Comparison of ENCODE assay signal across 8 mouse cellular contexts in the genomic region with DNA sequence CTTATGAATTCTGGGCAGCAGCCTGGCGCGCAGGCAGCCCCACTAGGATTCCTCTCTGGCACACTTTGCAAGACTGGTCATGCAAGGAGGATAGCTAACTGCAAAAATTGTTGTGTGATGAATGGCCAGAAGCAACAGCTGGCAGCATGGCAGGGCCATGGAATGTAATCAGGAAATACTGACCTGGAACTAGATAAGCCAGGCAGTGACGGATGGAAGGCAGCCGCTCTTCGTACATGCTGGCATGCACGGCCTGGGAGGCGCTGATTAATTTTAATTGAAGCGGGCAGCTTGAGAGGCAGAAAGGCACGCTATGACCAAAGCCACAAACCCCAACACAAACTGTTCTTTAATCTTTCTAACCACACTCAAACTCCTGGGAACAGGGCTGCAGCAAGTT. TPM values are rescaled to one million over a fixed set of nuclear protein-coding genes. Genes with fewer than 3 reads are reported as not detected.
A peak's percentile ranks its signal among the peaks of the same experiment; 100 is the strongest.
DNase-seq lines count a peak whose midpoint lies in the region; ATAC-seq and TF ChIP-seq lines count a peak whose summit lies in the region.

No protein-coding gene starts in this region.

- peak overlapping the region; percentile 28; the same call in 1 of the 2 replicates for H3K27ac ChIP-seq in neural tube, embryonic 13.5 days (replicated peaks)
- no peak overlapping the region for H3K27ac ChIP-seq in kidney, adult 2 months (ENCODE audit: insufficient read depth, low read depth, low read length)
- H3K27ac ChIP-seq in lung, embryonic 15.5 days, result no peak overlapping the region

- no peaks in the 10 kb centered on the region for H3K9me3 ChIP-seq in neural tube, embryonic 13.5 days
- H3K9me3 ChIP-seq in lung, embryonic 15.5 days, result no peaks in the 10 kb centered on the region

- WGBS in neural tube, embryonic 13.5 days, result 70% methylated on average over 9 of the region's 9 CpGs
- WGBS in kidney, adult 2 months, result 19% methylated on average over 9 of the region's 9 CpGs
- 8% methylated on average over 9 of the region's 9 CpGs for WGBS in lung, embryonic 15.5 days

- no peaks in the 10 kb centered on the region for H3K36me3 ChIP-seq in neural tube, embryonic 13.5 days
- H3K36me3 ChIP-seq in kidney, adult 2 months (ENCODE audit: control insufficient read depth, insufficient read depth, low read length), result no peaks in the 10 kb centered on the region
- no peaks in the 10 kb centered on the region for H3K36me3 ChIP-seq in lung, embryonic 15.5 days

- H3K4me1 ChIP-seq in neural tube, embryonic 13.5 days (replicated peaks), result peaks cover 16% of the 10 kb centered on the region
- H3K4me1 ChIP-seq in kidney, adult 2 months (ENCODE audit: control insufficient read depth, insufficient read depth, low read length), result no peaks in the 10 kb centered on the region; the same call in 1 of the 2 replicates
- peaks cover 18% of the 10 kb centered on the region for H3K4me1 ChIP-seq in lung, embryonic 15.5 days

- ATAC-seq in neural tube, embryonic 13.5 days (ENCODE audit: low read depth), result no peak
- peak; percentile 83 for ATAC-seq in lung, embryonic 15.5 days (ENCODE audit: borderline replicate concordance, extremely low read depth, low FRiP score, low TSS enrichment)
- ATAC-seq in erythroid progenitor cell, adult 5-6 weeks (replicated peaks; ENCODE audit: low FRiP score, poor library complexity, severe bottlenecking), result no peak
- ATAC-seq in monocyte, adult 5-6 weeks (replicated peaks; ENCODE audit: insufficient number of reproducible peaks, low FRiP score, low TSS enrichment, poor library complexity, severe bottlenecking), result no peak

- H3K4me2 ChIP-seq in neural tube, embryonic 13.5 days, result no peak overlapping the region
- H3K4me2 ChIP-seq in lung, embryonic 15.5 days, result peak overlapping the region; percentile 28

- no peak for DNase-seq in neural tube, embryonic 10.5 days (ENCODE audit: extremely low spot score, low spot score)
- DNase-seq in heart, adult 11 months, result peak; percentile 95
- peak; percentile 17 for DNase-seq in kidney, adult 2 months
- DNase-seq in layer of hippocampus, postnatal 10 days (ENCODE audit: low spot score in 2 of 2), result no peak

- no peak for TF ChIP-seq POLR2A in kidney, adult 2 months (IDR thresholded peaks at IDR 0.05; ENCODE audit: low read depth, low read length)

- no peaks in the 10 kb centered on the region for H3K27me3 ChIP-seq in neural tube, embryonic 13.5 days
- H3K27me3 ChIP-seq in kidney, adult 2 months (replicated peaks; ENCODE audit: control insufficient read depth, insufficient read depth, low read length), result no peaks in the 10 kb centered on the region
- no peaks in the 10 kb centered on the region for H3K27me3 ChIP-seq in lung, embryonic 15.5 days

- H3K9ac ChIP-seq in neural tube, embryonic 13.5 days, result no peak overlapping the region
- no peak overlapping the region for H3K9ac ChIP-seq in lung, embryonic 15.5 days

- H3K4me3 ChIP-seq in neural tube, embryonic 13.5 days, result no peak overlapping the region
- H3K4me3 ChIP-seq in kidney, adult 2 months (ENCODE audit: insufficient read depth, low read depth, low read length), result no peak overlapping the region
- no peak overlapping the region for H3K4me3 ChIP-seq in lung, embryonic 15.5 days

- no peak for TF ChIP-seq CTCF in kidney, adult 2 months (conservative IDR thresholded peaks at IDR 0.05; ENCODE audit: insufficient read depth, insufficient read length, low read depth, low read length)

RNA-seq across cellular contexts. Expression of a gene that starts 13.8 kb away (rescaled TPM):
- polyA plus RNA-seq in neural tube, embryonic 13.5 days (2015; fragmentation: Nextera tagmentation; extraction: Ambion mirVana), result 64.6 and 73.2 TPM in 2 replicates
- polyA plus RNA-seq in kidney, adult 2 months (2012; rRNA removed), result 3.7 and 4.5 TPM in 2 replicates
- polyA plus RNA-seq in lung, embryonic 15.5 days (2015; fragmentation: Nextera tagmentation; extraction: Ambion mirVana), result 53.1 and 54.3 TPM in 2 replicates
- 100 to 1,000 TPM in 1 of 2 experiments, 10 to 100 TPM in 1; 99.1 to 101 TPM for total RNA-seq in layer of hippocampus, postnatal 10 days (2021)
- total RNA-seq in erythroid progenitor cell, adult 5-6 weeks (2015; ENCODE audit: low replicate concordance), result 22.7 and 23.1 TPM in 2 replicates
- 11.8 and 19.3 TPM in 2 replicates for total RNA-seq in erythroid progenitor cell, adult 5-6 weeks (2017; ENCODE audit: low replicate concordance)
- 61.7 to 119 TPM (median 75.3 TPM) in 3 replicates for total RNA-seq in monocyte, adult 5-6 weeks (2017)

Comparison
In these comparisons a context has a peak if more than half of its experiments do, and no peak if none do; other contexts are left out.
1. DNase-seq: peak in heart, adult 11 months (single experiment) and kidney, adult 2 months (single experiment); none in neural tube, embryonic 10.5 days (single experiment) and layer of hippocampus, postnatal 10 days (0 of 2).